Mouse (Mus musculus): ENCODE measurements around the gene Tia1. TPM values are rescaled to one million over a fixed set of nuclear protein-coding genes. Genes with fewer than 3 reads are reported as not detected.

Tia1 gene
- polyA plus RNA-seq (2017; shearing (Covaris generic)) = 130 TPM

GRCm38 (mm10) chr6:86404100-86404861 is at the start of gene Tia1:
Gene Tia1 (plus strand): TSS chr6:86404219.

GRCm38 (mm10) chr6:86365371-86366124 is 38.5 kb upstream of the Tia1 start, which contains the start of gene Fam136a:
Gene Fam136a (plus strand): TSS chr6:86365646.

GRCm38 (mm10) chr6:86370764-86371339 is 33.2 kb upstream of the Tia1 start, which contains the start of gene Snrpg:
Gene Snrpg (plus strand): TSS chr6:86371304.

GRCm38 (mm10) chr6:86396581-86397256 is 7.3 kb upstream of the Tia1 start, which contains the start of gene Pcyox1:
Gene Pcyox1 (minus strand): TSS chr6:86397154.

GRCm38 (mm10) chr6:86426358-86426757 is 22.3 kb downstream of the Tia1 start, which contains the start of gene Gm44790:
Gene Gm44790 (plus strand): TSS chr6:86426658.

GRCm38 (mm10) chr6:86438272-86439118 is 34.5 kb downstream of the Tia1 start, which contains the start of gene C87436:
Gene C87436 (plus strand): TSS chr6:86438374.

Other genes starting within 250 kb of the Tia1 start
- gene Tgfa, start 209.0 kb upstream of the Tia1 start, polyA plus RNA-seq (2017; shearing (Covaris generic)) = not detected
- gene Fam136a, start 38.6 kb upstream of the Tia1 start, polyA plus RNA-seq (2017; shearing (Covaris generic)) = 49.3 TPM
- gene Snrpg, start 32.9 kb upstream of the Tia1 start, polyA plus RNA-seq (2017; shearing (Covaris generic)) = 452 TPM
- gene Pcyox1, start 7.1 kb upstream of the Tia1 start, polyA plus RNA-seq (2017; shearing (Covaris generic)) = 15.4 TPM
- not detected for gene Gm44790, start 22.4 kb downstream of the Tia1 start, polyA plus RNA-seq (2017; shearing (Covaris generic))
- gene C87436, start 34.2 kb downstream of the Tia1 start, polyA plus RNA-seq (2017; shearing (Covaris generic)) = 60.4 TPM
- 46.9 TPM for gene Pcbp1, start 122.1 kb downstream of the Tia1 start, polyA plus RNA-seq (2017; shearing (Covaris generic))
- 0.47 TPM for gene Asprv1, start 223.9 kb downstream of the Tia1 start, polyA plus RNA-seq (2017; shearing (Covaris generic))